Mouse (Mus musculus) kidney, adult 10 weeks (tissue): ENCODE measurements around the gene Lpar4. TPM values are rescaled to one million over a fixed set of nuclear protein-coding genes. Genes with fewer than 3 reads are reported as not detected.

Experiments used
- polyA plus RNA-seq: library from polyadenylated mRNA; stranded (reverse); fragments of 350-450 nt; fragmentation: Illumina TruSeq; extraction: RNeasy Lipid Tissue Mini Kit (QIAGEN cat#74804); gene quantifications from one replicate; pipeline ENCODE4 v1.2.3, GENCODE M21; 2014; ENCODE audit warnings: low read depth, low replicate concordance

The Lpar4 gene
- polyA plus RNA-seq: 1.9 TPM

GRCm38 (mm10) chrX:106920175-106920827 lies at the start of gene Lpar4:
Gene Lpar4 (plus strand): TSS chrX:106920625.

Other genes with a start within 250 kb of the Lpar4 start
- gene Rtl3, start 80.0 kb upstream of the Lpar4 start, polyA plus RNA-seq: not detected
- gene P2ry10, start 167.9 kb downstream of the Lpar4 start, polyA plus RNA-seq: 0.73 TPM
- gene P2ry10b, start 228.3 kb downstream of the Lpar4 start, polyA plus RNA-seq: 2.7 TPM